8 mouse cellular contexts compared by ENCODE assay signal in genomic region chrX:18254767-18255166, GRCm38 (mm10).
A peak's percentile ranks its signal among the peaks of the same experiment; 100 is the strongest.
DNase-seq lines count a peak whose midpoint lies in the region; ATAC-seq and TF ChIP-seq lines count a peak whose summit lies in the region.

No protein-coding gene starts in this region.

- H3K4me2 ChIP-seq in midbrain, postnatal 0 days (ENCODE audit: low read depth, low read length, poor library complexity, severe bottlenecking) = no peak overlapping the region

- no peaks in the 10 kb centered on the region for H3K4me1 ChIP-seq in midbrain, postnatal 0 days (ENCODE audit: insufficient read depth, low read length)

- H3K27ac ChIP-seq in midbrain, postnatal 0 days (ENCODE audit: low read depth, low read length) = no peak overlapping the region

- no peak overlapping the region for H3K4me3 ChIP-seq in midbrain, postnatal 0 days (ENCODE audit: low read depth, low read length)

- H3K9me3 ChIP-seq in midbrain, postnatal 0 days (ENCODE audit: low read length) = no peaks in the 10 kb centered on the region

- peaks cover 10% of the 10 kb centered on the region for H3K36me3 ChIP-seq in midbrain, postnatal 0 days (ENCODE audit: insufficient read depth, low read length)

- H3K27me3 ChIP-seq in midbrain, postnatal 0 days (ENCODE audit: insufficient read depth, low read length) = no peaks in the 10 kb centered on the region

- H3K9ac ChIP-seq in midbrain, postnatal 0 days (replicated peaks; ENCODE audit: low read length, poor library complexity, severe bottlenecking) = no peak overlapping the region

- ATAC-seq in hematopoietic stem cell, adult 5-6 weeks (replicated peaks in 1 of 2; ENCODE audit: insufficient read depth in 1 of 2, low FRiP score in 2 of 2, low TSS enrichment in 1 of 2, low read depth in 1 of 2, poor library complexity in 2 of 2, severe bottlenecking in 2 of 2) = peak; percentile 66 to 67; a peak in 3 of 4 replicates
- ATAC-seq in midbrain, postnatal 0 days (ENCODE audit: low FRiP score) = no peak

- 46% methylated on average over 4 of the region's 4 CpGs for whole genome bisulfite sequencing in midbrain, postnatal 0 days

- DNase-seq in right cerebral cortex, adult 18-20 months = peak; percentile 40
- DNase-seq in right cerebral cortex, postnatal 25 days = no peak
- peak; percentile 43 for DNase-seq in ZHBTc4 (ENCODE audit: low read depth, low spot score)
- peak; percentile 65 for DNase-seq in embryo, embryonic 10 days (ENCODE audit: low spot score)
- DNase-seq in left cerebral cortex, adult 18-20 months (ENCODE audit: low spot score in 2 of 2) = peak; percentile 19 to 45
- peak; percentile 77 for DNase-seq in midbrain, postnatal 0 days (ENCODE audit: low spot score)
- no peak for DNase-seq in urinary bladder, postnatal 4 days (ENCODE audit: low spot score in 2 of 2)

- peak; percentile 90 for TF ChIP-seq CTCF in midbrain, postnatal 0 days (IDR thresholded peaks at IDR 0.05)

Comparison
In these comparisons a context has a peak if more than half of its experiments do, and no peak if none do; other contexts are left out.
1. DNase-seq: peak in right cerebral cortex, adult 18-20 months (single experiment), ZHBTc4 (single experiment), embryo, embryonic 10 days (single experiment), left cerebral cortex, adult 18-20 months (2 of 2) and midbrain, postnatal 0 days (single experiment); none in right cerebral cortex, postnatal 25 days (single experiment) and urinary bladder, postnatal 4 days (0 of 2).